Mouse (Mus musculus): ENCODE measurements around the gene Fam131b.

The Fam131b gene

GRCm38 (mm10) chr6:42355366-42355765 is 30.9 kb upstream of the Fam131b start:
- no peak for DNase-seq

- DNase-seq, result no peak
These were observed 29.9 kb upstream of the Fam131b start for GRCm38 (mm10) chr6:42354076-42355019.

- DNase-seq, result peak; percentile 37 to 47
These were observed 28.7 kb upstream of the Fam131b start for GRCm38 (mm10) chr6:42353180-42353579.

- no peak for DNase-seq
These were observed 28.0 kb upstream of the Fam131b start for GRCm38 (mm10) chr6:42352486-42352846.

- DNase-seq, result peak in 1 of 2 experiments; percentile 30
These were observed 27.5 kb upstream of the Fam131b start for GRCm38 (mm10) chr6:42351776-42352485.

- DNase-seq, result no peak
These were observed 26.7 kb upstream of the Fam131b start for GRCm38 (mm10) chr6:42350968-42351775.

GRCm38 (mm10) chr6:42350021-42350967 is 25.9 kb upstream of the Fam131b start:
- peak; percentile 38 to 43 for DNase-seq

- DNase-seq, result peak; percentile 80
These were observed 25.1 kb upstream of the Fam131b start, which contains the start of gene Zyx for GRCm38 (mm10) chr6:42349426-42350020. Gene Zyx, plus strand, starts transcription at chr6:42349630.

- DNase-seq, result peak; percentile 77 to 80
These were observed 24.6 kb upstream of the Fam131b start for GRCm38 (mm10) chr6:42349006-42349425.

- DNase-seq, result no peak
These were observed 24.0 kb upstream of the Fam131b start for GRCm38 (mm10) chr6:42348281-42349005.

GRCm38 (mm10) chr6:42344255-42344654 is 19.8 kb upstream of the Fam131b start:
- peak in 1 of 2 experiments; percentile 17 for DNase-seq

GRCm38 (mm10) chr6:42343361-42344120 is 19.1 kb upstream of the Fam131b start:
- peak in 1 of 2 experiments; percentile 31 for DNase-seq

GRCm38 (mm10) chr6:42342171-42342570 is 17.7 kb upstream of the Fam131b start:
- no peak for DNase-seq

- DNase-seq, result no peak
These were observed 15.5 kb upstream of the Fam131b start for GRCm38 (mm10) chr6:42339981-42340380.

- DNase-seq, result no peak
These were observed 14.7 kb upstream of the Fam131b start for GRCm38 (mm10) chr6:42339189-42339588.

GRCm38 (mm10) chr6:42330946-42331345 is 6.5 kb upstream of the Fam131b start:
- DNase-seq, result no peak

GRCm38 (mm10) chr6:42330216-42330615 is 5.8 kb upstream of the Fam131b start:
- no peak for DNase-seq

- DNase-seq, result no peak
These were observed 4.3 kb upstream of the Fam131b start for GRCm38 (mm10) chr6:42328757-42329156.

GRCm38 (mm10) chr6:42326509-42326908 is 2.1 kb upstream of the Fam131b start:
- DNase-seq, result no peak

GRCm38 (mm10) chr6:42325268-42325609 is 796 bp upstream of the Fam131b start:
- DNase-seq, result peak; percentile 89 to 91
